Mouse (Mus musculus): ENCODE measurements around the gene Ptprm.

The Ptprm gene

DNA sequence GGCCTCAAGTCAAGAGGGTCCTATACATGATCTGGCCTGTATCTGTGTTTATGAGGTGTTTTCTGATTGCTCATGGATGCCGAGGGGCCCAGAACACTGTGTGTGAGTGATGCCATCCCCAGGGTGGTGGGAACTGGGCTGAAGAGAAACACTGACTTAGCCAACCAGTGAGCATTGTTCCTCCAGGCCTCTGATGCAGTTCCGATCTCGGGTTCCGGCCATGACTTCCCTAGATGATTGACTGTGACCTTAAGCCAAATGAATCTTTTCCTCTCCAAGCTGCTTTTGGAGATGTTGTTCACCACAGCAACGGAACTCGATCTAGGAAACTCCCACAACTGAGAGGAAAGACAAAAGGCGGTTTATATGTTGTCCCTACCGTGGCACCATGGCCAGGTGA is 9.1 kb downstream of the Ptprm start:
- in situ Hi-C loops (cut with MboI, MseI) = no loop called here

DNA sequence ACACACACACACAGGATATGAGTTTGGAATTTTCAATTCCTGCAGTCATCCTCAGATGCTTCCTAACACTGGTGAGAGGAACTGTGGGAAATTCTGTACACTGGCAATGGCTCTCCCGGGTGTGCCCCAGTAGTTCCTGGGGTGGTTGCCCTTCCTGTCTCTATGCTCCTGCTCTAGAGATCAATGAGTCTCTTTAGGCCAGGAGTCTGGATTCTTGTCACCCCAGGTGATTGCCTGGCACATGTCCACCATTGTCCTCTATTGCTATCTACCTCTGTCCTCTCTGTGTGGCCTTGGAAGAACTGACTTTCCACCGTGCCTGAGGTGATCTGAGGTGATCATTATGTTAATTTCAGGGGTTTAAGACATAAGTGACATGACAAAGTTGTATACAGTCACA is 10.8 kb downstream of the Ptprm start:
- in situ Hi-C loops (cut with MboI, MseI) = no loop called here

DNA sequence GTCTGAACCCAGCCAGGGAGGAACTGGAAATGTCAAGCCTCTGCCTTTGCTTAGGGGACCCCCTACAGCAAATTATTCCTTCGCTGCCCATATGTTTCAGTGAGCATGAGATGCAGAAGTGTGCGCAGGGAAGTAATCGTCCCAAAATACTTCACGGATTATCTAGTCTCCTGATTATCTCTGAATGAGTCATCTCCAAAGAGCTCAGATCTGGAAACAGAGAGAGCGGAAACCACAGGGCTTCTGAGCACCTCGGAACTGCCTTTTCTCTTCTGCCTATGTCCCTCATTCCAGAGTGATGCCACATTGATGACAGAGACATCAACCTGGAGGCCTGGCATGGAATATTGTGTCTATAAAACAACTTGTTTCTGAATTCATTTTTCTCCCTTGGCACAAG is 11.3 kb downstream of the Ptprm start:
- in situ Hi-C loops (cut with MboI, MseI) = no loop called here

DNA sequence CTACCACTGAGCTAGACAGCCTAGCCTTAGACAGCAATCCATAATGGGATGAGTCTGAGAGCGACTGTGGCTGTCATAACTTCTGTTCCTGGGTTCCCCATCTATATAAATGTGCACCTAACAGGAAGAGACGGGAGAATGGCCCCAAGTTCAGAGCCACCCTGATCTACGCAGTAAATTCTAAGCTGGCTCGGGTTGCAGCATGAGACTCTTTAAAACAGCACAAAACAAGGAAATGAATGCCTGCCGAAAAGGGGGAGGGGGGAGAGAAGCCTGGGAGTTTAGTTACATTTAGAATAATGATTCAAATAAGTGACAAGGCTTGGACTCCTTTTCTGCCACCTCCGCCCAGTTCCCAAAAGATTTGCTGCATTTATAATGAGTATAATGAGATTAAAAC is 13.9 kb downstream of the Ptprm start:
- in situ Hi-C loops (cut with MboI, MseI) = no loop called here

DNA sequence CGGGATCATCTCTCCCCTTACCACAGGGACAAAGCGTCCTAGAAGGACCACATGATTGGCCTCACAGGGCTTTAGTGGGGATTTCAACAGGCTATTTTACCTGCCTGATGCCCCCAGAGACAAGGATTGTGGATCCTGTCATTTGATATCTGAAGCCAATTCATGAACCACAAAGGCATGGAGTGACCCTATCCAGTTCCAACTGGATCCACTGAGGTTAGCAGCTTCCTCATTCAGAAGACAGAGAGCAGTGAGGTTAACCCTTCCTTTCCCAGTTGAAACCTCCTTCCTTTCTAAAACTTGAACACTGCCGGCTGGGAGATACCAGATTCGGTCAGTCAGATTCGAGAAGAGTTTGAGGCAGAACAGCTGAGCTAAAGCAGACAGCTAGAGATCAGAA is 14.7 kb downstream of the Ptprm start:
- in situ Hi-C loops (cut with MboI, MseI) = no loop called here

DNA sequence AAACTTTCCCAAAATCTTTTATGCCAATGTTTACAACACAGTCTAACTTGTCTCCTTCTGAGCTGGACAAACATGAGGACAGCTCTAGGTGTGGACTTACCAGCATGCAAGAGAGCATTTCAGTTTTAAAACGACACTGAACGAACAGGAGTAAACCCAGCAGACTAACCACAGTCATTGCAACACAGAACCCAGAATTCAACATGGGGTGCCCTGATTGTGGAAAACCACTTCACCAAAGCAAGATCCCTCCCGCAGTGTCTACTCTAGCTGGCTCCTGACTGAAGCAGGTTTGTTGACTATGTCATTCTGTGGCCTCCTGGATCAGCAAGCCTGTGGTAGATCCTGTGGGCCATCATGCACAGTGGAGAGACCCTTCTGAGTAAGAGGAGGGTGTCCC is 19.9 kb downstream of the Ptprm start:
- in situ Hi-C loops (cut with MboI, MseI) = no loop called here

DNA sequence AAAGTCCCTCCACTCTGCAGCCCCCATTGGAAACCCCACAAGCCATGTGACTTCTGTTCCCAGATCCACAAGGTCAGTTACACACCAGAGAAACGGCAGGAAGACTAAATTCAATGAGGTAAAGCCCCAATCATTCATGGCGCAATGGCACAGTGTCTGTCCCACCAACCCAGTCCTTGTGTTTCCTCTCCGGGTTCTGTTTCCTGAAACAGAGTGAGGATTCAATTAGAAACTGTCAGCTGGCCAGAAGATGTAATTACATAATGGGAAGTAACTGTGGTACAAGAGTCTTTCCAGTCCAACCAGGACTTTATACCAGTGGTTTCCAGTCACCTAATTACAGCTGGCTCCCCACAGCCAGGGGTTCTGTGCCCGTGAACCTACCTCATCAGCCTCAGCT is 24.8 kb downstream of the Ptprm start:
- in situ Hi-C loops (cut with MboI, MseI) = no loop called here

DNA sequence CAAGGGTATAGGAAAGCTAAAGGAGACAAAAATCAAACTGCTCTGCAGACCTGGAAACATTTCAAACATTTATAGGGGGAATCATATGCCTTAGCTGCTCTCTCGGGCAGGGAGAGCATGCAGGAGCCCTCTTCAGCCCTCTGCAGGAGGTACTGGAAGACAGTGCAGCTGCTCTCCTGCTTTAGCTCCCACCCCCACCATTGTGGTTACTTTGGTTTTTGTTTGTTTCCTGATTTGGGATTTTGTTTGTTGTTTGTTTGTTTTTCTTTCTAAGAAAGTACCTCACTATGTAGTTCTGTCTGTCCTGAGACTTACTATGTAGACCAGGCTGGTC is 29.8 kb downstream of the Ptprm start:
- in situ Hi-C loops (cut with MboI, MseI) = no loop called here

DNA sequence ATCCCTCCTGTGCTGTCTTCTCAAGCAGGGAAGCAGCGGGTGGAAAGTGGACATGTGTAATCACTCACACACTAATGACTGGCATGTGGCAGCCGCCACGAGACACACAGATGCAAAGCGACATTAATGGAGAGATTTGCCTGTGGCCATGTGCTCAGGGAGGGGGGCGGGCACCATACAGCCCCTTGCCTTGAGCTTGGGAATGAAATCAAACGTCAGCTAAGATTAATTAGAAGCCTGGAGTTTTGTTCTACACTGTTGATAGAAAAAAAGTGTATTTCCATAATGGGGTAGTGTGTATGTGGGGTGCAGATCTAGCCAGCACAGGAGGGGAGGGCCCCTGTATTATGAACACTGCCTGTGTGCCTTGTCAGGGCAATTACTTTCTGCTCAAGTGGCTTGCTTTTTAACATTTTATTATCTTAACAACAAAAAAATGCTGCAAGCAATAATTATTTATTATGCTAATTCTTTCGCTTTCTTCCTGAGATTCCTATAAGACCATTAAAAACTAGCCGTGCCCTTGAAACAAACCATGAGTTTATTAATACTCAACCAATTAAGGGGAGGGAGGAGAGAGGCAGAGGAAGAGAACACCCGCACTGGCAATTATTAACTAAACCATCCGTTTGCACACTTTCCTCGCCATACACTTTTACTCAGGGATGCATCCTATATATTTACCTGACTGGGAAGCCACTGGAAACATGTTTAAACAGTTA is 30.3 kb downstream of the Ptprm start:
- in situ Hi-C loops (cut with MboI, MseI) = no loop called here

DNA sequence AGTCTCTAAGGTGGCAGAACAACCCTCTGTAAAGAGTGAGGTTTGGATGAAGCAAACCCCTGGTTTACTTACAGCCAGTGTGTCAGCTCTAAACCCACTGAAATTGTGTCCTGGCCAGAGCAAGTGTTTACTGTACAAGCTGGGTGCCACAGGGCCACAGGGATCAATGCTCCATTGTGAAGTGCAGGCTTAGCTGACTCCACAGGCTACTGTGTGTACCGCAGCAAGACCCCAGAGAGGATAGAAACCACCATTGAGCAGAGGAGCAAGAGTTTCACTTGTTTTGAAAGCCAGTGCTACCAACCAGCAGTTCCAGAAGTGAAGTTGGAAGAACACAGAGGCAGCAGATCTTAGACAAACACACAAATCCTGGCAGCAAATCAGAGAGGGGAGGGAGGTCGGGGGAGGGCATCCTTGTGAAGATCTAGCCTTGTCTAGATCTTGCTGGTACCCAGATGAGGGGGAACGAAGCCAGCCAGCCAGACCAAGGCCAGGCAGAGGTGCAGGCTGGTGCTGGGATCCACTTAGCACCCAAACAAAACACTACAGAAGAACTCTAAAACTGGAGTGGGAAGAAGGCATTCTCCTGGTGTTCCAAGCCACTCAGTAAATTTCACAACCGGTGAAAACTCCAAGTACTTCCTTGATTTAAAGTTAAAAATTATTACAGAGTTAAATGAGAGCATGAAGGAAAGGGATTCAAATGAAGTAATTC is 39.6 kb downstream of the Ptprm start:
- in situ Hi-C loops (cut with MboI, MseI) = no loop called here

DNA sequence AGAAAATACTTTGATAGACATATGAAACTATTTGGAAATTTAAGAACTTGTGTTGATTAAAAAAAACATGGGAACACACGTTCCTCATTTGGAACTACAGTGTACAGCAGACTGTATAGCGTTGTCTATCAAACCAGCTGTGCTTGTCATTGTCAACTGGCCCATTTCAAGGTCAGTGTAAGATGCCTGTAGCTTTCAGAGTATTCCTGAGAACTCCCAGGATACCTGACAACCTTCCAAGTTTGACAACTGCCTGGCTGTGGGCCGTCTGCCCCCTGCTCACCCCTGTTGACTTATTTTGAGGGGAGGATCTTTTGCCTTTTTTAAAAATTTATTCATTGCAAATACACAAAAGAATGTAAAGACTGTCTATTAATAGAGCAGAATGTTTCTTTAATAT is 45.8 kb downstream of the Ptprm start:
- in situ Hi-C loops (cut with MboI, MseI) = no loop called here

DNA sequence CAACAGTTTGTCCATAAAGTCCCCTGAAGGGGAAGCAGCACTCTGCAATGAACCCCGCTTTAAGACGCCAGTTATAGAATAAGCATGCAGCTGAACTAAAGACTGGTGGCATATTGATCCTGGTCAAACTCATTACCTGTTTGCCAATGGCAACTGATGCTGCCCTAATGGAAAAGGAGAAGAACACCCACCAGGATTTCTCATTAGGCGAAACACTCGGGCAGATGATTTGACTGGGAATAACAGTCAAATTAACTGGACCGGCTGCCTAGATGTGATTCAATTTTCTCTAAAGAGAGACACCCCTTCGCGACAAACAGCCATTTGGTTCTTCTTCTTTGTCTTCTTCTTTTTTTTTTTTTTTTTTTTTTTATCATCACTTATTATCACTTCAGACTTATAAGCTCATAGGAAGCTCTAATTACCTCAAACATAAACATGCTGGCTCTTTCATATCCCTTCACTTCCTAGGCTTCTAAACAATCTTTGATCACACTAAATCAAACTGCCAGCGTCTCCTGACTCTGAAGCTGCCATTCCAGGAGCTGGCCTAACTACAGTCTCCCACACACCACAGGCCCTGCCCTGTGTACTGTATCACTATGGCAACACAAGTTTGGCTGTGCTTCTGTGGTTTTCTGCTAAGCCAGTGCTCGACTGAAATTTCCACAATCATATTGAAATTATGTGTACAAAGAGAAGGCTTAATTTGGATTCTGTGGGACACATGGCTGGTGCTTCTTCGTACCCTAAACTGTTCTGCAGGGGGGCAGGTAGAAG is 48.0 kb downstream of the Ptprm start:
- in situ Hi-C loops (cut with MboI, MseI) = no loop called here

DNA sequence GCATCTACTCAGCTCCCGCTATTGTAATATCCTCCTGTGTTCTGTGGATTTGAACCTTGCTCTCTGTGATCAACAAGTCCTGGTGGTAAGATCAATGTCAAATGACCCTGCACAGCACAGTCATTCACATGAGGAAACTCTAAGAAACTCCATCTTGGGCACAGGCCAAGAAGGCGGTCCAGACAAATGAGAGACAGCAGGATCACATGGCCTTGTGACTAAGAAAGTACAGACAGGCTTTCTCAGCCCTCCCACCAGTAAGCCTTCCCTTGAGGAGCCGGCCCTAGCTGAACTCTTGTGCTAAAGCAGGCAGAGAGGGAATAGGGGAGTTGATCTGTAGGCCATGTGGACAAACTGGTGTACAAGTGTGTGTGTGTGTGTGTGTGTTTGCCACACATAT is 49.4 kb downstream of the Ptprm start:
- in situ Hi-C loops (cut with MboI, MseI) = no loop called here

DNA sequence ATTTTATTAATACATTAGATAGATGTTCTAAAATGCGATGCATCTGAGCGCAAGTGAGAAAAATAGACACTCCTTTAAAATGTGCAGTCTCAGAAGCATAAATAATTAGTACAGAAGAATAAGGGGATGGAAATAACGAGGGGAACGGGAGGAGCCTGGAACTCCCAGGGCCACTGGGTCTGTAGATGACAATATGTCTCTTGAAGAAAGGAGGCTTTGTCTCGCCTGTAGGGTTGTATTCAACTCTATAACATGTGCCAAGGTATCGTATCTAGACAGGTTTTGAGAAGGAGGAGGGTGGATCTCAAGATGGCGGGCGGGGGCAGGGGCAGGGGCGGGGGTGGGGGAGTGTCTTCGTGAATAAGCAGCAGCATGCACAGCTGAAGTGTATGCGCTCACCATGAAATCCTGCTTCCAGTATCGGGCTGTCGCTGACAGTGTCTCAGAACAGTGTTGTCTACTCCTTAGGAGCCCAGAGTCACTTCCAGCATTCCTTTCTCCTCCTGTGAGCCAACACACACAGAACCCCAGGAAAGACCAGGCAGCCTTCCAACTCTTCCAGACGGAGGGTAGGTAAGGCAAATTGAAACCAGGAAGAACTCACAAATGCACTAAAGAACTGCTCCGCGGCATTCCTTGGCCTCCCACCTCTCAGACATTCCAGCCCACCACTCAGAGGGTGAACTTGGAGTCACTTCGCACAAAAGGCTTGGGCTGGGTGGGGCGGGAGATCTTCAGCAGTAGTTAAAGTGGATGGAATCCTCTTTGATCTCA is 50.7 kb downstream of the Ptprm start:
- in situ Hi-C loops (cut with MboI, MseI) = no loop called here

DNA sequence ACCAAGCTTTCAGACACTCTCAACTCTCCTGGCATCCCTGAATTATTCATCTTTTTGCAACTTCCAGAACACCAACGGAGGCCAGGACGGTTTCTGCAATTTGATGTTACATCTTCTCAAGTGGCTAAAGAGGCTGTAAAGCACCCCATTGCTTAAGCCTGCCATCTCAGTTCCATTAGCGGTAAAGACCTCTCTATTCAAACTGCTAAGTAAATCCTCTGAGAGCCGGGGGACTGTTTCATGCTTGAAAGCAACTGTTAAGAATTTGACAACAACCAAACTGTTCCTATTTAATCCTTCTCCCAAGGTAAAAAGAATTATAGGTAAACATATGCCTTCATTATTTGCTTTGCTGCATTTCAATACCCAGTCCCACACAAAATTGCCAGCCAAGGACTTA is 51.7 kb downstream of the Ptprm start:
- in situ Hi-C loops (cut with MboI, MseI) = no loop called here

DNA sequence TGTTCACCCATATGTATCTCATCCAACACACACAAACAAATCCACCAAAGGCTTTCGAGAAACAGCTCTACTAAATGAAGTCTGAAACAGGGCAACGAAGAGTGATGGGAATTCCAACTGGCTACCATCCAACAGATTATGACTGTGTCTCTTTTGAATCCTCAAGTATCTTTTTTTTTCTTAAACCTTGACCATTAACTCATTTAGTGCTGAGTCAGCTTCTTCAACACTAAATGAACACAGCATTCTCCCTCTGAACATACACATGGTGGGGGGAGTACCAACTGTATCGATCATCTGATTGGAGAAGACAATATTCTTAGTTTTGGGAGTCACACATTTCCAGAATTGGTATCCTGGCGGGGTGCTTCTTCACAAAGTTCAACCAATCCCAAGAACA is 52.2 kb downstream of the Ptprm start:
- in situ Hi-C loops (cut with MboI, MseI) = no loop called here

DNA sequence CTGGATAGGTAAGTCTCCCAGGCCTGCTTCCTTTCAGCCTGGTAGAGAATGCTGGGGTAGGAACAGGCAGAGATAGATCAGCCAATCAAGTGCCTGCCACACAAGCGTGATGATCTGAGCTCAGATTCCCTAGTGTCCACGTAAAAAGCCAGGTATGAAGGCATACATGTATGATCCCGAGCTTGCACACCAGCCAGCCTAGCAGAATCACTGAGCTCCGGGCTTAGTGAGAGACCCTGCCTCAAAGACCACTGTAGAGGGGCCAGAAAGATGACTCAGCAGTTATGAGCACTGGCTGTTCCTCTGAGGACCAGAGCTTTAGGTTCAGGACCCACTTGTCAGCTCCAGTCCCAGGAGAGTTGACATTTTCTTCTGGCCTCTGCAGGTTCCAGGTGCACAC is 52.9 kb downstream of the Ptprm start:
- in situ Hi-C loops (cut with MboI, MseI) = no loop called here

DNA sequence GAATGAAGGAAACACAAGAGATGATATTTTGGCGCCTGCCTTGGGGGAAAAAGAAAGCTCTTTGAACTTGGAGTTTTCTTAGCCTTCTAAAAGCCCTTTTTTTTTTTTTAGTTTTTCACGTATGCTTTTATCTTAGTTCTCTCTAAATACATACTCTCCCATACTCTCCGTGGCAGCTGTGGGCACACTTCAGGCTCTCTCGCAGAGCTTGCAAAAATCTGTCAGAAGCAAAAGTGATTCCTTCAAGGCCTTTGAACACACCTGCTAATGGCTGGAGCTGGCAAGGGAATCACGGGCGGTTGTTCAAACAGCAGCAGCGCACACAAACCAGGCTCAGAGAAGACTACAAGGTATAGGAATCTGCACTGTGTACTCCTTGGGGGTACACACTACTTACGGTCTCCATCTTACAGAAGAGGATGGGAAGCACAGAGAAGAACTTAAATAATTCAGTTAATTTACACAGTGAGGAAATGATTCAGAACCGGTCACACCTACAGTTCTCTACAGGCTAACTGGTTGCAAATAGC is 55.9 kb downstream of the Ptprm start:
- in situ Hi-C loops (cut with MboI, MseI) = loop anchor here (10.0 kb wide), 1 partner anchor 1124 kb away; no protein-coding TSS in a partner anchor

DNA sequence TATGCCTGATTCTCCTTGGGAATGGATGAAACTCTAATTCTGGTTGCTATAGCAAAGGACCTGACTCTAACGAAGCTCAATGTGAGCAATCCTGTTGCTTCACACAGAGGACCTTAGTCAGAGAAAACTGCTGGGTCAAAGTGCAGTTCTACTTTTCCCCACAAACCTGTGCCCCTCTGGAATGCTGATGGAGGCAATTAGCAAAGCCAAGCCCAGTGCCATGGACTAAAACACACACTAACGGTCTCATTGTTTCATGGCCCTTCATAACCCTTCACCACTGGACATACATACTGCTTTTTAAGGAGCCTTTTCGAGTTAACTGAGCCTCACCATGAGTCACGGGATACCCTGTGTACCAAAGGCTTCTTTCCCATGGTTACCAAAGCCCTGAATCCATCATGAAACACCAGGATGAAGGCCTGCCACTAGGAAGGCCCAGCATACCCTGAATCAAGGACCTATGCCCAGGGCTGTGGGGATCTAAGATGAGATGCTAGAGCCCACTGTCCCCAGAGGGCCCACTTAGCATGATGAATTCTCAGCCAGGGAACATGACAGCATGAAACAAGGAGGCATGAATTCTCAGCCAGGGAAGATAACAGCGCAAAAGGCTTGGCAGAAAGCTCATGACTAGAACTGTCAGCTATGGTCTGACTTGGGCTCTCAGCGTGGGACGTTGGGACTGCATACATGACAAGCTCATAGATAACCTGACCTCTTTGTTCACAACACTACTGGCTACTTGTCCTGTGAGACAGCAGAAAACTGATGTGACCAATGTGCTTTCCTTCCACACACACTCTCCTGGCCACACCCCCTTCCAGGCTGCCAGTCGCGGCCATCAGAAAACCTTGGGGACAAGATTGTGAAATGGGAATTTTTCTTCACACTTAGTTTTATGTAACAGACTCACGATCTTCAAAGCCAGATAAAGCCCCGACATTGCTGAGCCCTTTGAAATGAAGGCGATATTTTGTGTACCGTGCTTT is 57.4 kb downstream of the Ptprm start:
- in situ Hi-C loops (cut with MboI, MseI) = loop anchor here (10.0 kb wide), 1 partner anchor 1122 kb away; no protein-coding TSS in a partner anchor

DNA sequence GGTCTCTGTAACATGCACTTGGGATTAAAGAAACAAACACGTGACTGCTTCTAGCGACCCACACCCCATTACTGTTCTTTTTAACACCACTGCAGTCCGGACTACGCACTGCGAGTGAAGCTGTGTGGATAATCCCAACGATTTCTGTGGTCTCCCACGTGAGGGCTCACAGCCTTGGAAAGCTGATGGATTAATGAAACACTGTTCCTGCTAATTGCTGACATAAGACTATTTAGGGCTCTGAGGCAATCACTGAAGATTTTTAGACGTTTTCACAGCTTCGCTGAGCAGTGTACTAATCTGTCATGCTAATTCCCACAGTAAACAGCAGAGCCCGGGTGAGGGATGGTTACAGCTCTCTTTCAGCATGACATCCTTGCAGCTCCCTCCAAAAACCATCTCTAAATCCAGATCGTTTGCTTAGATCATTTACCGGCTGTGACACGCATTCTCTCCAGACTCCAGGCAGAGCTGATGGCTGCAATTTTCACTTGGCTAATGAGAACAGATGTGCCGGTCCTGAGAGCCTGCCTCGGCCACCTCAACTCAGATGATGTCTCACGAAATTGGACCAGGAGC is 63.5 kb downstream of the Ptprm start:
- in situ Hi-C loops (cut with MboI, MseI) = loop anchor here (10.0 kb wide), 1 partner anchor 1116 kb away; no protein-coding TSS in a partner anchor
